Mouse (Mus musculus): ENCODE measurements at regions not wholly inside any gene's neighbourhood (a gene's known extent, or its start where the extent isn't known, plus 50 kb on each side); places are given as distances from the start of the nearest gene placed in this dataset.

DNA sequence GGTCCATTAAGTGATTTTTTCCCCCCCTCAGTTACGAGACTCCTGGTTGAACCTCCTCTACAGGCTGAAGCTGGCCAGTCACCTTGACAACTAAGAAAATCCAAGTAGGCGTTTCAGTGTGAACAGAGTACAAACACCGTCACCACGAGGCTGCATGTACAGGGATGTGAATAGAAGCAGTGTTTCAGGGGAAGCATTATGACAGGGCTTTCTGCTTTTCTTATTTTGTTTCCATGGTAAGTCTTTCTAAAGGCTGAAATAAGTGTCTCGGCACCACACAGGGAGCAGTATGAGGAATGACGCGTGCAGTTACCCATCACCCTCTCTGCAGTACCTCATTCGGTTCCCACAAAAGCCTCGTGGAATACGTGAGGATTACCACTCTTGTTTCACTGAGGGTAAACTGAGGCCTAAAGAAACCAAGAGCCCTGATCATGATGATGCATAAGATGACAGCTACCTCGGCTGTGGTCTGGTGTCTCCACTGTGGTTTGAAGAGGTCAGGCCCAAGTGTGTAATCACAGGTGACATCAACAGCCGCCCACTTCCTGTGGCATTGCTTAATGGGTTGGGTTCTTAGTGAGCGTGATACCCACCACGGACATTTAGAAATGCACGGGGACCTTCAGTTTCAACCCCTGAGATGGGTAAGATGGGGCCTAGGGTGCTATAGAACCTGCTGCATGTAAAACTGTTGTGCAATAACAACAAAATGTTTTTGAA, 230.5 kb downstream of the Foxo1 start:
- no peak for DNase-seq

DNA sequence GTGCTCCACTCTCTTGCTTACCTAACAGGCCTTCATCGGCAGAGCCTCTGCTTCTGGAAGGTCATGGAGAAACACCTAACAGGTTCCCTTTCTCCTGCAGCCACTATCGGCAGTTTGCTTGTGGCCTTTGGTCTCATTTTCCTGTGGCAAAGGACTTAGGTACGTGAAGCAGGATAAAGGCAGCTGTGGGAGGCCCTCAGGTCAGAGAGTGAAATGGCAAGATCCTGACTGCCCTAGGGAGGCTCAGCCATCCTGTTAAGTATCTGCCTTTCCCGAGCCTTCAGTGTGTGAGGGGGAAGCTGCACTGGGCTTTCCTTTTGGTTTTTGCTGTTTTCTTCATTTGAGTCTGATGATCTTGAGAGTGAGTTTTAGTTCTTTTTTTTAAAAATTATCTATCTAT, 228.8 kb downstream of the Foxo1 start:
- no peak for DNase-seq

DNA sequence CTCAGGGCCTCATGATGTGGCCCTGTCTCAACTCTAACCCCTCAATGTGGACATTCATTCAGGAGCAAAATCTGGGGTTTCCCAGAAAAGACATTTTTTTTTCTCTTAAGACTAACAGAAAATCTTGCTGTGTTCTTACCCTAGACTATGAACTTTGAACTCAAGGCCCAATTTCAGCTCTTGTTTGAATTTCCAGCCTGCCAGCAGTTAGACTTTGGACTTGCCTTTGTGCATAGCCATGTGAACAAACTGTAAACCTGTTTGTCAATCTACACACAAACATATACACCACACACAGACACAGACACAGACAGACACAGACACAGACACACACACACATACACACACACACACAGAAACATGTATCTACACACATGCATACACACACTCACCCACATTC, 227.3 kb downstream of the Foxo1 start:
- no peak for DNase-seq

DNA sequence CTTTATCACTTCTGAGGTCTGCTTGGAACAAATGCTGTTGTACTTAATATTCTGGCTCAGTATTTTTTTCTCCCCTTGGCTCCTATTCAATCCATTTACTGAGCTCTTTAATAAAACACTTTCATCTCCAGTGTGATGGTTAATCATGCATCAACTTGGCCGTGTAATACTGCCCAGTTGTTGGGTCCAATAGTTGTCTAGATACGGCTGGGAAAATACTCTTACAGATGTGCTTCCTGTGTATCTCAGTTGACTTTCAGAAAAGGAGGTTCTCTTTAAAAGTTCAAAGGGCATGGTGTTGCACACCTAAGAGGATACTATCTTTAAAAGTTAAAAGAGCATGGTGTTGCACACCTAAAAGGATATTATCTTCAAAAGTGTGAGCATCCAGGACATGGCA, 226.8 kb downstream of the Foxo1 start:
- no peak for DNase-seq

DNA sequence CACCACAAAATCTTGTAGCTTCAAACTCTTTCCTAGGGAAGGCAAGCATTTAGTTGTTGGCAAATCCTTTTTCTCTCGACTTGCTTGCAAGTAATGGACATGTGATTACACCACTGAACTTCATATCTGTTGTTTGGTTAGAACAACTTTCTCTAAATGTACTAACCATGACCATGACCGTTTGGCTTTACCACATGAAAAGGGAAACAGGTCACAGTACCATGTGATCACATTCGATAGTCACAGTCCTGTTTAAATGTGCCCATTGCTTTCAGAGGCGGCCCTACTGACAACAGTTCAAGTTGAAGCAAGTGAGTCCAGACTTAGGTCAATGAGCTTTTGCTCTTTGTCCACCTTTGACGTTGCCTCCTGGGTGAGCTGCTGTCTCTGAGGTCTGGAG, 211.1 kb downstream of the Foxo1 start:
- DNase-seq: no peak

DNA sequence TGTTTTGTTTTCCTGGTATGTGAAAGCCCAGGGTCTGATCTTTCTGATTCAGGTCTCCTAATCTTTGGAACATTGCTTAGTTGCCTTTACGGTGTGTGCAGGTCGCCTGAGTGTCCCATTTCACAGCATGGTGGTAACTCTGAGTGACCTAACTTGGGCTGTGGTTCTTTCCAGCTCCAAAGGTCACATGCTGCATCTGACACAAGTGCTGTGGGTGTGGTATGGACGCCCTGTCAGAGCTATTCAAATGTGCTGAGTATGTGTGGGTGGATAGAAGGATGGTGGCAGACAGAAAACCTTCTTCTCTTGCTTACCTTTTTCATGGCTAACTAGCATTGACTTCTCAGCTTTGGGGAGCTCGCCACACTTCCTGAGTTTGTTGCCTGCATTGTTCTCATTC, 201.8 kb downstream of the Foxo1 start:
- no peak for DNase-seq

DNA sequence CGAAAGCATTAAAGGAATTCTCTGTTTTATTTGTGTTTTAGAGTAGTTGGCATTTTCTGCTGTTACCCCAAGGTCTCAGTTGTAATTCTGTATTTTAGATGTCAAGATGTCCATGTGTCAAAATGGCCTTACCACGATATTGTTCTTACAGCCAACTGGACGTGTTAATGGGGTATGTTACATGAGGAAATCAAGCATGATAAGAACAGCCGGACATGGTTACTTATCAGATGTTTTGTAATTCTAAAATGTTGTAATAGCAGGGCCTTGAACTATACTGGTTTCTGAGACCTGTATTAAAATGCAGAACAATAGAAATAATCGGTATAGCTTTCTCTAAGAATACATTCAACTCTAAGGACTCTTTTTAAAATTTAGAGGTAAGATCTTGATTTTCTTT, 201.3 kb downstream of the Foxo1 start:
- DNase-seq: no peak

DNA sequence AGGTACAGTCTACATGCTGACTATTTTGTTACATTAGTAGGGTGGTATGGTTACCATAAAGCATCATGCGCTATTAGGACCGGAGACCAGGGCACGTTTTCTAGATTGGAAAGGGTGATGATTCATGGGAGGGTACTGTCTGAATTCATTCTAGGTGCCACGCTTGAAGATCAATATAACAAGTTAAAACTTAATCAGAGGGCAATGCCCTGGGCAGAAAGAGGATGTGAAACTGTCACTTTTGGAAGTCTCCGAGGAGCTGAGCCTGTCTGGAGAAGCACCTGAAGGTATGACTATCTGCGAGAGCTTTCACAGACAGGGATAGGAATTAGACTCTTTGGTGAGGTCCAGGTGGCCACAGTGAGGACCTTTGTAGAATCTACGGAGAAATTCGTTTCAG, 200.2 kb downstream of the Foxo1 start:
- no peak for DNase-seq

DNA sequence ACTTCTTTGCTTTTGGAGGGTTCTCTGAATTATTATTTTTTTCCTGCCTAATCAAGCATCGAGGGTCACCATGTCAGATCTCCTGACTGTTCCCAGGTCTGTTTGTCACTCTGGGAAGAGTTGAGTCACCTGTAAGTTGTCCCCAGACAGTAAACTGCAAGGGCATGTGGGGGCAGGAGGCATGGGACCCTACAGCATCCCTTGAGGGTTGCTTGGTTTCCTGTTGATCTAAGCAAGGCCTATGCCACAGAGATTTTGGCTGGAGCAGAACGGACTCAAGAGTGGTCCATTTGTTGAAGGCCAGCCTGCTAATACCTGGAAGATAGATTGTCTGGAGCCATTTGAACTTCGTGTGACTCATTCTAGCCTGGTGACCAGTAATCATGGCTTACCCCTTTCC, 199.7 kb downstream of the Foxo1 start:
- DNase-seq: no peak

DNA sequence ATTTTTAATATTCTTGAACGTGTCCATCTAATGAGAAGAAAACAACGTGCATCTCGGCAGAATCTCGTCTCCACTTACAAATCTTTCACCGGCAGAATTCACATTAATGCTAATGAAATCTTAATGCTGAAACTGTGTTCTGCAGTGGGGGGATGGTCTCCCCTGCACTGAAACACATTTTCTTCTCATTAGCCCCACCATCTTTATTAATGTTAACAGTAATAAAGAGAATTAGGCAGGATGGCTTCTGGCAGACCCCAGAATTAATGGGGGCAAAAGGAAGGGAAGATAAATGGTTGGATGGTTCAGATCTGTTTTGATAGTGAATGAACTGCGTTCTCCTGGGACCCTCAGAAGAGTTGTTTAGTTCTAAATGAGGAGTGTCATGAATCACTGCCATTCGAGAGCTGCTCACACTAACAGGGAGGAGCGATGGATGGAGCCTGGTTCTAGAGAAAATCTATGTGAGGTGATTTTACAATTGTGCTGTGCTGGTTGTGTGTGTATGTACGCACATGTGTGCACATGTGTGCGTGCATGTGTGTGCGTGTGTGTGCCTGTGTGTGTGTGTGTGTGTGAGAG, 198.9 kb downstream of the Foxo1 start:
- DNase-seq: no peak

DNA sequence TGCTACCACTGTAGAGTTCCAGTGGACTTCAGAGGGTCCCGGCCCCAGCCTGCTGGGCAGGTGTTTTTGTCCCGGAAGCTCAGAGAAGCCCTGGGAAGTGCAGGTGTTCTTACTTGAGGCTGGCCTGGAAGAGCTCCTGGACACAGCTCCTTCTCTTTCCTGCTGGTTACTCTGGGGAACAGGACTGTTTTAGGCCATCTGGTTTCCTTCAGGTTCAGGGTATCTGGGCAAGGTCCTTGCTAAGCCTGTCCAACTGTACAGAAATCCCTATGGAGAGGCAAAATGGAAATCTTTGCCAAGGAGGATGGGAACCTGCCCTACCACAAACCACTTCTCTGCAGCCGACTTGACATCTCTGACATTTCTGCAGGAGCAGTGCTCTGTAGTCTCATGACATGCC, 198.4 kb downstream of the Foxo1 start:
- DNase-seq: no peak

DNA sequence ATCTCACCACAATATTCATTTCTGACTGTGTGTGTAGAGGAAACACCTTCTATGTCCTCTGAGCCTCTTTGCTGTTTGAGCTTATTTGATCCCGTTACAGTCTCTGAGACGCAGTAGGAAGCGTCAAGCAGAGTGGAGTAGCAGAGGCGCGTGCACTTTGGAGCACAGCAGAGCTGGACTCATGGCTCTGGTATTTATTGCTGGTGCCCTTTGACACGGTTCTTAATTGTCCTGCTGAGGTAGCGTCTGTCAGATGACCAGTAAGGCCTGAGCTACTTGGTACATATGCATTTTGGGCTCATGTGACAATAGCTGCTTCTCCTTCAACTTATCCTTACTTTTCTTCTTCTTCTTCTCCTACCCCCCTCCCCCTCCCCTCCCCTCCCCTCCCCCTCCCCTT, 195.8 kb downstream of the Foxo1 start:
- DNase-seq: no peak

DNA sequence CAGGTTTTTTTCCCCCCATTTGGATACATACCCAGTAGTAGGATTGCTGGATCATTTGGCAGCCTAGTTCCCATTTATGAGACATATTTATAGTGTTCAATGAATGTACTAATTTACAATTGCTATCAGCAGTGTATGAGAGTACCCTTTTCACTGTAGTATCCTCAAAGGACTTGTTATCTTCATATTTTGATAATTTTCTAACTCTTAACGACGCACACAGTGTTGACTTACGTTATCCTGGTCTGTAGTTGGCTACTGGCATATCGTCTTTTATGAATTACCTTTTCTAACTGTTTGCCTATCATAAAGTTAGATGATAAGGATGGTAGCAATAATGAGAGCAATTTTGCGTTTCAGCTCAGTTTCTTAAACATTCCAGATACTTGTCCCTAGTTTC, 186.8 kb downstream of the Foxo1 start:
- DNase-seq: no peak

DNA sequence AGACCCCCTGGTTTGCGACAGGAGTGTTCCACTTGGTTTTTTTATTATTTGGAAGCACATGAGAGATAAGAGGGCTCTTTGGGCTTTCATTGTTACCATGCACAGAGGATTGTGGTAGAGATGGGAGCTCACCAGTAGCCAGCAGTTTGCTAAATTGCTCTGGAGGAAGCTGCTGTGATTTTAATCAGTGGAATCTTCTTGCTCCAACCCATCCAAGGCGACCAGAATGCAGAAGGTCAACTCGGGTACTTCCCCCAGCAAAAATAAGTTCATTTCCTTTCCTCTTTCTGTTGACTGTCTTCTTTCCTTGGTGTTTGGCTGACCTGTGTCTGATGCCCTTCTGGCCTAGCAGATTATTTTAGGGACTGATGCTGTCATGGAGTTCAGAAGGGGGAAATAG, 184.9 kb downstream of the Foxo1 start:
- no peak for DNase-seq

DNA sequence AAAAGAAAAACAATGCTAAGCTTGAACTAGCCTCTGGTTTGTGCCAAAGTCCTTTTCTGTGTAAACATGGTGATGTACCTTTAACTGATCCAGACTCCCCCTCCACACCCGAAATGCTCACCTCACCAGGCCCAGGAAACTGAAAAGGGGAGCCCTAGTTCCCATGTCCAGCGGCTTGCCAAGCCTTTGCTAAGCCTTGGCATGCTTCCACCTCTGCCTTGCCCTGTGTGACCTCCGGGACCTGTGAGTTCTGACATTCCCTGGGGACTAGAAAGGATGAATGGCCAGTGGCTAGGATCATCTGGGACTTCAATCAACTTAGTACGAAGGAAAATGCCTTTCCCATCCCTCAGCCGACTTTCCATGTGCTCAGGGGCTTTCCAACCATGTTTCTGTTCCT, 184.2 kb downstream of the Foxo1 start:
- peak in 1 of 2 experiments; percentile 43 for DNase-seq

DNA sequence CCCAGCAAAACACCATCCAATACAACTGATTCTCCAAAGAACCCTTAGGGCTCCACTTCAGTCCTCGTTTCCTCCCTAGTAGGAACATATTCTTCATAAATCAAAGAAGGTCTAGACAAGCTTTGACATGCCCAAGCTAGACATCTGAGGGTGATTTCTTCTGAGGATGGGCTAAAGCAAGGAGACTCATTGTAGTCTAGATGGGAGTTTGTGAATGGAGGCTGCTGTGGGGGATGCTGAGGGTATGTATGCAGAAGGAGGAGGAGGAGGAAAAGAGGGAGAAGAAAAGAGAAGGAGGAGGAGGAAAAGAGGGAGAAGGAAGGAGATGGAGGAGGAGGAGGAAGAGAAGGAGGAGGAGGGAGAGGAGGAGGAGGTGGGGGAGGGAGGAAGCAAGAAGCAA, 178.9 kb downstream of the Foxo1 start:
- DNase-seq: no peak

DNA sequence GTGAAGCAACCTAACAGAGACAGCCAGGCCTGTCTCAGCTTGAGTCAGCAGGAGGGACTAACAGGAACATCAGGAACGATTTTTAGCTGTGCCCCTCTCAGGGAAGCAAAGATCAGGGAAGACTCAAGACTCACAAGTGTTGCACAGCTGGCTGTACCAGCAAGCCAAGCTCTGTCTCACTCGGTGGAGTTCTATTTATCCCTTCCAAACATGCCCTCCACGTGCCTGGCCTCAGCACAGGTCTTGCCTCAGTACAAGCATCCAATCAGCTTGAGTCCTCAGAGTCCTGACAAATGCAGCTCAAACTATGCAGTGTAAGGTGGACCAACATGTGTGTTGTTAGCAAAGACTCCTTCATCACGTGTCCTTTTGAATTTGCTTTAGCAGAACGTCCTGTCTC, 178.4 kb downstream of the Foxo1 start:
- no peak for DNase-seq

DNA sequence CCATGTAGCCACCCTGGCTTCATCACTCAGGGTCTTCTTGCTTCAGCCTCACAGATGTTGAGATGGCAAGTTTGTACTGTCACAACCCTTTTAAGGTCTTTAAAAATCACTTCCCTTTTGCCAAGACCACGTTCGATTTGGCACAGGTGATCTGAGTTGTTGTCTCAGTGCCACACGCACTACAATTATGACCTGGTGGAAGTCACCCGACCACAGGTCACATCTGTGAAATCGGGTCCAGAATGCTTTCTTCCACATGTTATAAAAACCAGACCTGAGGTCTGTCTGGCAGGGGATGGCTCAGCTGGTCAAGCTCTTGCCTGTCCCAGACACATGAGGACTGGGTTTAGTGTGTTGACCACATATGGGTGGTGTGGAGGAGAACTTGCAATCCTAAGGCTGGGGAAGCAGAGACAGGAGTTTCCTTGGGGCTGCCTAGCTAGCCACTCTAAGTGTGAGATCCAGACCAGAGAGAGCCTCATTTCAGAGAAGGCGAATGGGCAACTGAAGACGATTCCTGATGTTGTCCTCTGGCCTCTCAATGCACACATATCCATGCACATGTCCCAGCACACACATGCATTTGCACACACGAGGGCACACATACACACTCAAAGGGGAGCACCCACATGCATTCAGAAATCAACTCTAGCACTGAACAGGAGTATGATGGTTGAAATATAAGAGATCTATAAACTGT, 176.4 kb downstream of the Foxo1 start:
- no peak for DNase-seq

DNA sequence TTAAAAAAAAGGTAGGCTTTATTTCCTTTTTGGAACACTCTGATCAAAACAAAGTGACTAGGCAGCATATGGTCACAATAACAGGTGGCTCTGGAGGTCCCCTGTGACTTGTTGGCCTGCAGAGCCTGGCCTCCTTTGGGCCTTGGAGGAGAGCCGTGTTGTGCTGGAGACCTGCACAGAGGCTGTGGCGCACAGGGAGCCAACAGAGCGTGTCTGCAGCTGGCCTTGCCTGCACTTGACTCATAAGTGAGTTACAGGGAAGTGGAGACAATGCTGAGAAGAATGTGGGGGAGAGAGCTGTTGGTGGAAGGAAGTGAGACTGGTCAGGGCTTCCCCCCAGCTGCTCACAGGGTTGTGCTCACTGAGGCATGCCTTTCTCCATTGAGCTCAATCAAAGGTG, 175.7 kb downstream of the Foxo1 start:
- peak; percentile 29 to 45 for DNase-seq

DNA sequence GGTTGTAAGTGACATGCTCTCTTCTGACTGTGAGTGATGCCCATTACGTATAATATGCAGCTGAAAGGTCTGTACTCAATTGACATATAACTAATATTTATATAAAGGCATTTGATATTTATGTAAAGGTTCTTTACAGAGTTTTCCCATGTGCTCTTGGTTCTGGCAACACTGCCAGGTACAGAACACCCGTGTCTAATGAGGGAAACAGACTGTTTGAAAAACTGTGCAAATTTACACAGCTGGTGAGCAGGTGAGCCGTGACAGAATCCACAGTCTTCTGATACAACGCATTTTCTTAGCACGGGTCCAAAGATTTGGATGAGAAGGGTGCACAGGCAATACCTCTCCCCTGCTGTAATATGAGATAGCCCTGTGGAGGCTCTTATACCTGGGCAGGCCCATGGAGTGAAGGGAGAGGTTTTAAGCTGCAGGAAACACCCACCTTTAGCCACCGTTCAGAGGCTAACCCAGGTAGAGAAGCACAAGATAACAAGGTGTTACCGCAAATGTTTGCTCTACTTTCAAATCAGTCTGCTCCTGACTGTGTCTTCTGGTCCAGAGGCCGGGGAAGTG, 161.0 kb downstream of the Foxo1 start:
- no peak for DNase-seq

DNA sequence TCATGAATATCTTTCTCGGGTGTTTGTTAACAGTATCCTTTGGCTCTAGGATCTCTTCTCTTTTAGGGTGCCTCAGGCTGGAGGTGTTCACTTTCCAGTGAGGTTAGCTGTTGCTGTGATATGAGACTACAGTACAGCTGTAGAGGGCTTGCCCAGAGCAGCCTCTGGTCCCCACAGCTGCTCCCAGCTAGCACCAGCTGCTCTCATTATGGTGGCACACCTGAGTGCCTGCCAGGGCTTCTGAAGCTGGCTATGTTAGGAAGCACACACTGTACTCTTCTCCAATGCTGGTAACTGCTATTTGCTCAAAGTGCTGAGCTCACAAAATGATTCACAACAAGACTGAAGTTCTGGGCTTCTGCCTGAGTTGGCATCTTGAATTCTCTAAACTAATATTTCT, 154.7 kb downstream of the Foxo1 start:
- DNase-seq: no peak

DNA sequence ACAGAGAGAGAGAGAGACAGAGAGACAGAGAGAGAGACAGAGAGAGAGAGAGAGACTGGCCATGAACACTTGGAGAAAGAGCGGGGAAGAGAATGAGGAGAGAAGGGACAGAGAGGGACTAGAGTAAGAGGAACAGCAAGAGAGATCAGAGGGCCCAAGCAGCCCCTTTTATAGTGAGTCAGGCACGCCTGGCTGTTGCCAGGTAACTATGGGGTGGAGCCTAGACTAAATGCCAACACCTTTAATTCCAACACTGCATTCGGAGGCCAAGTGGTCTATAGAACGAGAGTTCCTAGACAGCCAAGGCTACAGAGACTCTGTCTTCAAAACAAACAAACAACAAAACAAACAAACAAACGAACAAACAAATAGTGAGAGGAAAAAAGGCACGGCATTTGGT, 148.1 kb downstream of the Foxo1 start:
- DNase-seq: no peak

DNA sequence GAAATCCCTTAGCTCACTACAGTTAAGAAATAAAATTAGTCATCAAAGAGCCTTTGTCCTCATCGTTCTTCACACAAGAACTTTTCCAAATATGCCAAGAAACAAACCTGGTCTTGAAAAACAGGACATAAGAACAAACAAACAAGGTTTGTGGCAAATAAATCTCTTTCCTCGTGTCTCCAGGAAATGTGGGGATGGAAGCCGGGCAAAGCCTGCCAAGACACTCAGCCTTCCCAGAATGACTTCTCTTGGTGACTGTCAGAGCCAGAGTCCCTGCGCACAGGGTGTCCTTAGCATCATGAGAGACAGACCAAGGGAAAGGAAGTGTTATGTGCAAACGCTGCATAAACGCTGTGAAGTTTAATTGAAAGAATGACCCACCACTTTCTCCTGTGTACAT, 147.2 kb downstream of the Foxo1 start:
- peak in 1 of 2 experiments; percentile 21 for DNase-seq

DNA sequence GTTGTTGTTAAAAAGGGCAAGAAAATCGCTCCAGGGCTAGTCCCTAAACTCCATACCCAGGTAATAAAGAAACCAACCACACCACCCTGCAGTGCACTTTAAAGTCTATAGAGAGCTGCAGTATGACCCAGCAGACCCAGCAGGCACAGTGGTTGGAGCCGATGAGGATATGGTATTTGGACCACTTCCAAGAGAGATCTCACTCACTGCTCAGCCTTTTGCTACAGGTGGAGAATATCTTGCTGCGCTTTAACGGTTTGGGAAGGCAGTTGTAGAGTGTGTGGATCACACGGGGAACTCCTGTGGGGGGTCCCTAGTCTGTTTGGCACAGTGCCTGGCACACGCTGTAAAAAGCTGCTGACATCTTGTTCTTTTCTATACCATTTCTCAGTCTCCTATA, 145.9 kb downstream of the Foxo1 start:
- DNase-seq: peak in 1 of 2 experiments; percentile 17
